Mouse (Mus musculus) olfactory bulb, adult 2 months (tissue): Measurements from ENCODE around the gene Bmp4.

Experiments
- CTCF ChIP-seq: fragments of 200-500 bp; IDR thresholded peaks from 2 replicates; pipeline ENCODE4 v1.5.1; 2012; ENCODE audit warnings: low read depth, mild to moderate bottlenecking, low read length, moderate library complexity; ENCODE audit not compliant: insufficient read depth
- POLR2A ChIP-seq: fragments of 200-500 bp; IDR thresholded peaks from 2 replicates; pipeline ENCODE4 v1.6.1; 2012; ENCODE audit warnings: mild to moderate bottlenecking, low read depth, low read length, moderate library complexity; ENCODE audit not compliant: insufficient read depth

DNA sequence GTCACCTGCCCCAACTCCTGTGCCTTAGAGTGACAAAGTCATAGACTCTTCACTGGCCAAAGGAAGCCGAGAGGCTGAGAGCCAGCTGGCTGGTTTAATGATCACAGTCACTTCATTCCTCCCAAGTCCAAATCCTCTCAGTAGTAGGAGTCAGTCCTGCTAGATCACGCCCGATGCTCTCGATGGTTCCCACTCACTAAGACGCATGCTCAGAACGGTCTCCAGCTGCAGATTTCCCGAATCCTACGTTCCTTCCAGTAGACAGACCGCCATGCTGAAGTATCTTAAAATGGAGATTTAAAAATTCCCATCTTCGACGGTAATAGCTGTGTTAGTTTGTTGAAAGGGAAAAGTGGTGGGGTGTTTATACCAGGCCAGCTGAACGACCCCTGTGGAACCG lies 36.8 kb upstream of the Bmp4 start:
- no peak for TF ChIP-seq POLR2A
- no peak for TF ChIP-seq CTCF
